Mouse (Mus musculus): ENCODE measurements around the gene Lnx1.

Gene Lnx1

DNA sequence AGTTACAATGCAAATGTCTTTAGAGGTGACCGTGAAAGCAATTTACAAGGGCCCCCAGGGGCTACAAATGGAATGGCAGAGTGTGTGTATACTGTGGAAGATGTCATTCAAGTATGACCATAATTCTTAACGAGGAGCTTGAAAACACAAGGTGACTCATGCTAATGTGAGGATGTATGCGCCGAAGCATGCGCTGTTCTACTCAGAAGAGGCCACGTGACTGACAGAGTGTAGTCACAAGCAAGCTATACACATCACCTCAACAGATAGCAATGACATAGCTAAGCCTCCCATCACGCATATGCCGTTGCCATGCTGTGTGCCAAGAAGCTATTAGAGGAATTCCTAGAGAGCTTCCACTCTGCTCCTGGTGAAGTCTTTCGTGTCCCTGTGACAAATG is 5.2 kb downstream of the Lnx1 start:
- 75% methylated on average over 9 of the region's 9 CpGs for WGBS

DNA sequence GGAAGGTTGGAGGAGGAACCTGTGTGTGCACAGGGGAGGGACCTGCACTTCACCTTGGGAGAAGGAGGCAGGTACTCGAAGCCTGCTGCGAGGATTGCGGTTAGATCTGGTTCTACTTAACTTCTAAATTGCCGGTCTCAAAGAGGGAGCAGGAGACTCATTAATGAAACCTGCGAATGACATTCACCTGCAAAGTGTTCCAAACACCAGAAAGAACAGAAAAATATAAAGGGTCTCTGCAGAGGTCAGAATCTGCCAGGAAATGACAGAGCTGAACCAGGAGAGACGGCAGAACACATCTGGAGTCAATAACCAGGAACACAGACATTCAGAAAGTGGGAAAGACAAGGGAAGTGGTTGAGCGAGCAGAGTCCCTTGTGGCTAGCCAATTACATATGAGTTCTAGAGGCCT is 8.3 kb downstream of the Lnx1 start:
- WGBS = 87% methylated on average over 7 of the region's 7 CpGs

DNA sequence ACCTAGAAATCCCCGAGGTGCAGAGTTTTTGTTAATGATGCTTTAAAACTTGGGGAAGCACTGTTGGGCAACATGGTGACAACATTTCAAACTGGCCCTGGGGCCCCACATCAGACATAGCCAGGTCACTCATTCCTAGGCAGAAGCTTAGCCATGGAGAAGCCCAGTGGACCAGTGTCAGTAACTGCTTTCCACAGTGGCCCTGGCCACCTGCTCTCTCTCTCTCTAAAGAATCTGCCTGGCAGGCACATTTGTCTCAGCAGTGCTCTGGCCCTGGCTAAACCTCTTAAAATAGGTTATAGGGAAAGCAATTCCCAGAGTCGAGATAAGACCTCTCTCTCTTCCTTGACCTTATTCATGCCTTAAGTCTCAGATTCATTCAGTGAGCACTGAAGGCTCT is 8.9 kb downstream of the Lnx1 start:
- 84% methylated on average over 2 of the region's 2 CpGs for WGBS

DNA sequence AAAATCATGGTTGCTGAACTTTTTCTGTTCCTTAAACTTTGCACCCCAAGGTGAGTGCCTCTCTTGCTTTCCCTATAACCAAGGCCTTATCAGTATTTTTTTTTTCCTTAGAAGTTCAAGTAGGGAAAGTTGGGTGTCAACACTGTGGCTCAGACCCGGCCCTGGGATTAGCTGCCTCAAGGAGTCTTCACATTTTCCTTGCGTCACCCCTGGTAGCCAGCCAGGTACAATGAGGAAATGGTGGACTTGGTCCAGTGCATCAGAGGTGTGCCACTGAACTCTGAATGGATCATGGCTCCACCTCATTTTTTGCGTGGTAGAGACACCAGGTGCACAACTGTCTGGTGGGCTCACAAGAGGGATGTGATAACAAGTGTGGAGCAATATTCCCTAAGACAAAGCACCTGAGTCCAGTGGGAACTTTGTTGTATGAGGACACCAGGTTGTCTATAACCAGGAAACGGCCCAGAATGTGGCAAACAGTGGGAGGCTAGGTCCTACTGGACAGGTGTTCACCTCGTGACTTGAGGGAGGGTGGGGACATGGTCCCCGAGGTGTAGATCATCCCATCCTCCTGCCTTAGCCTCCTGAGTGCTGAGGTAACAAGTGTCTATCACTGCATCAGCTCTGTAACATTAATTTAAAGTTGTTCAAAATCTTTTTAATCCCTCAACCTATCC is 10.2 kb downstream of the Lnx1 start:
- WGBS = 88% methylated on average over 6 of the region's 6 CpGs

DNA sequence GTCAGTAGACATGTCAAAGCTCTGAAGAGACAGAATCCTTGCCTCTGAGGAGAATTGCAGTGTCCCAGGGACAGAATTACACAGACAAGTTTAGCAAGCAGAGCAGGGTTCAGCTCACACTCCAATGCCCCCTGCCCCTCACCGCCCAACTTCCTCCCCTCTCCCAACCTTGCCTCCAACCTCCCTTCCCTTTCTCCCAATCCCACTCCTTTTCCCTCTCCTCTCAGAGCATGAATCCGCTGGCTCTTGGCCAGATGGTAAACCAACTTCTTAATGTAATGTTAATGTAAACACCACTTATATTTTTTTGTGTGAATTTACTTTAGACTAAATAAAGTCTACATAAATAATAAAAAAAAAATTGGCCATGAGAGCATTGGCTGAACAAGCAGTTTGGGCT is 13.9 kb downstream of the Lnx1 start:
- WGBS = 93% methylated on average over 2 of the region's 2 CpGs

DNA sequence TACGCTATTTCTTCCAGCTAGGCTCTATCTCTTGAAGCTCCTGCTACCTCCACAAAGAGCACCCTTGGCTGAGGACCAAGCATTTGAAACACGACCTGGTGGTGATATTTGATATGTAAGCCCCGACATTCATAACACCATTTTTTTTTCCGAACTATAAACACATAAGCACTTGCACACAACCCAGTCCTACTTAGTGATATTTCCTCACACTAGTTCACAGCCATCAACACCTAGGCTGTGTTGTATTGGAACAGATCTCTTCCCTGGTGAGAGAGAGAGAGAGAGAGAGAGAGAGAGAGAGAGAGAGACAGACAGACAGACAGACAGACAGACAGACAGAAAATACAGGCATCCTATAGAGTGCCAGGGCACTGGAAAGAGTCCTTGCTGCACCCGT is 17.8 kb downstream of the Lnx1 start:
- WGBS = 79% methylated on average over 5 of the region's 5 CpGs

DNA sequence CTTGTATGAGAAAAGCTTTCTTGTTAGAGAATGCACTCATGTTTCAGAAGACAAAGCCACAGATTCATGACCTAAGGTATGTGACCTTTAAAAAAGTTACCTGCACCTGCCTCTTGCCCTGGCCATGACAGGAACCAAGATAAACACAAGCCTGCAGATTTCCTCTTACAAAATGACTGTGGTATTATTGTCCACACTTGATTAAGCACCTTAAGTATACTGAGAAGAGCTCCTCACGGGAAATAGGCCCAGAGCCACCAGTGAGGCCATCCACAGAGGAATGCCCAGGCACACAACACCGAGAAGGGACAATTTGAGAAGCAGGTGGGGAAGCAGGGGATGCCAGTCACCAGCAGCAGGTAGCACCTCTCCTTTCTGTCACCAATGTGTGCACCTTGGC is 18.9 kb downstream of the Lnx1 start:
- WGBS = 91% methylated on average over 2 of the region's 2 CpGs

DNA sequence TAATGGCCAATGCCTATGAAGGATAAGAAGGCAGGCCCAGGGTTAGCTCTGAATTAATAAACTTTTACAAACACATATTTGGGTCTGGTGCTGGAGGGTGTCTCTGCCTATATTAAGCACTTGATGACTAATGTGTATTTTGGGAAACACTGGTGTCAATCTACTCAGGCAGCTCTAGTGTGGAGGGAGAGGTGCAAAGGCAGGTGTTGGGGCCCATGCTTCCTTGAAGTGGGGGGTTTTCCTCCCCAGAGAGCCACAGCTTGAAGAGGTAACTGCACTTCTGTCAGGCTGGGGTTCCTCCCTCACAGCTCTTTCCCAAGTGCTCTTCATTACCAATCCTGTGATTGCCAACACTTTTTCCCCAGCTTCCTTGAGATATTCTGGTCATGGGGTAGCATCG is 20.0 kb downstream of the Lnx1 start:
- 96% methylated on average over 1 of the region's 1 CpGs for WGBS

DNA sequence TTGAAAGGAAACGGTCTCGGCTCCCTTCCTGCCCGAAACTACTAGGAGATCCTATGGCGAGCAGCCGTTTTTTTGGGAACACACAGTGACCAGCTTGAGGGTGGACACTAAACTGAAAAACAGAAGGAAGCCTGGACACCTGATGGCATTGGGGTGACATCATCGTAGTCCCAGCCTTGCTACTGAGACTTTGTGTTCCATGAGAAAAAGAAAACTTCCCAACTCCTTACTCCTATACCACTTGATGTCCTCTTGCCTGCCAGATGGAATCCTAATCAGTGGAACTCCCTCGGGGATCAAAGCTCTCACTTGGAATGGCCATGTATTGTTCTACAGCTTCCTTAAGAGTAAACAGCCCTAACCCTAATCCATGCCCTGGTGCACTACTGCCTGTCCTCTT is 23.1 kb downstream of the Lnx1 start:
- WGBS = 80% methylated on average over 7 of the region's 7 CpGs

DNA sequence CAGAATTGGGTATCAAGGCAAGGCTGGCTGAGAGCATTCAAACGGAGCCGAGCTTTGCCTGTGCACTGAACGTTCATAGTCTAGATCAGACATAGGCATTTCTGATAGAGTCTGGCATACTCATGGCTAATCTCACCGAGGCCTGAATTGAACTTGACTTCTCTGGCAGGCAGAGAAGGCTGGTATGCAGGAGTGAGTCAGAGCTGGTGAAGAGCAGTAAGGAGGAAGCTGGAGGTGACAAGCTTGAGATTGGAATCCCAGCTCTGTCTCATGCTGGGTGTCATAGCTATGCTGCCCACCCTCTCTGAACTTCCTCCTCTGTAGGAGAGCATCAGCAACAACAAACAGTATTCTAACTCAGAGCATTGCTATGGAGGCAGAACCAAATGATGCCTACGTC is 24.0 kb downstream of the Lnx1 start:
- 76% methylated on average over 5 of the region's 5 CpGs for WGBS

DNA sequence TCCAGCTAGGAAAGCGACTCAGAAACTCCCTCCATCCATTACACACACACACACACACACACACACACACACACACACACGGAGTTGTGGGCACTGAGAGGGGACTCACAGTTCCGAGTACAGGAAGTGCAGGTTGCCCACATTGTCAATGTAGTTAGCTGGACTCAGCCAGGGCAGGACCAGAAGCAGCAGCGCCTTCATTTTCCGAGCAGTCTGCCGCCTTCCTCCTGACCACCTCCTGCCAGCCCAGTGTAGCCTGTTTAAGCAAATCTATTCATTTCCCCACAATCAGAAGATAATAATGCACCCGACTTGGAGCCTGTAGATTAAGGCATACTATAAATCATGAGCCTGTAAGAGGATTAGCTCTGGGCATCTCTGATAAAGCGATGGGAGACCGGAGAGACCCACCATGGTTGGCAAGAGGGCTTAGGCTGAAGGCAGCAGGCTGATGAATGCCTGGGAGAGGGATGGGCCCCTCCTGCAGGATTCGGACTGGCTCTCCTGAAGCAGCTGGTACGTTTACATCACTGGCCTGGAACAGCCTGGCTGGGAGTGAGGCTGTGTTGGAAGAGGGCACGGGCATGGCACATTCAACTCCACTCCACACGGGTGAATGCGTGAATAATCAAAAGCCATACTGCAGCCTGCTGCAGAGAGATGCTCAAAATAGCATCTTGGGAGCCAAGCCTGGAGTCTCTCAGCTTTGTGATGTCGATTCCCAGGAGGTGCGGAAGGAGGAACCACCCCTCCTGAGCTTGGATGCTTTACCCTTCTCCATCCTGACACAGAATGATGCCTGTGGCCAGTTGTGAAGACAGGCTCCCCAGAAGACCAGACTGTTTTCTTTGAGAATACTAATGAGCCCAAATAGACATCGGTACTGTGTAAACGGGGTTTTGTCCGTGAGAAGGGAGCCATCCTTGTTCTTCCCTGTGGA is 25.0 kb downstream of the Lnx1 start:
- 26% methylated on average over 19 of the region's 19 CpGs for WGBS

DNA sequence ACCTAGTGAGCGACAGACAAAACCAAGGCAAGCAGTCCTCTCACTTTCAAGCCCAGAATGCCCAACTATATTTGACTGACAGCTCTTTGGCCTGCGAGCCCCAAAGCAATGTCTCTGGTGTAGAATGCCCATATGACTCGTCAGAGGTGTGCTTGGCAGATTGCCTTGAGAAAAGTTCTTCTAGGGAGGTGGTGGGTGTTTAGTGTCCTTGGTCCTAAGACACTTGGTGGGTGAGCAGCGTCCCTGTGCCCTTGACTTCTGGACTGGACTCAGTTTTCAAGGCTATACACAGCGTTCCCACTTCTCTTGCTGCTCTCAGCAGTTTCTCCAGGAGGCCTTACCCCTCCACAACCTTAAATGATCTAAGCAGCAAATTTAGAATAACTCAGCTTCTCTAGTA is 30.2 kb downstream of the Lnx1 start:
- WGBS = 83% methylated on average over 5 of the region's 5 CpGs

DNA sequence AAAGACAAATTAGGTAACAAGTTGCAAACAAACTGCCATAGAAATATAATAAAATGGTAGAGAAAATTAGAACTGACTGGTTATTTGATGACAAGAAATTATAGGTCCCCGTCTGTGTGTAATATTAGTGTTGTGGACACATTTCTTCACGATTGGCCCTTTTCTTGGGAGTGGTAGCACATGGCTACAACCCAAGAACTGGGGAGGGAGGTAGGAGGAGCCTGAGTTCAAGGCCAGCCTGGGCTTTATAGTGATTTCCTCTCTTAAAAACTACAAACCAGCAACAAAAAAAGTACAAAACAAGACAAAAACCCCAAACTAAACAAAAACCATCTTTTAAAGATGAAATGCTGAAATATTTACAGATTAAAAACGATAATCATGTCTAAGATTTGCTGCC is 31.8 kb downstream of the Lnx1 start:
- 82% methylated on average over 3 of the region's 3 CpGs for WGBS

DNA sequence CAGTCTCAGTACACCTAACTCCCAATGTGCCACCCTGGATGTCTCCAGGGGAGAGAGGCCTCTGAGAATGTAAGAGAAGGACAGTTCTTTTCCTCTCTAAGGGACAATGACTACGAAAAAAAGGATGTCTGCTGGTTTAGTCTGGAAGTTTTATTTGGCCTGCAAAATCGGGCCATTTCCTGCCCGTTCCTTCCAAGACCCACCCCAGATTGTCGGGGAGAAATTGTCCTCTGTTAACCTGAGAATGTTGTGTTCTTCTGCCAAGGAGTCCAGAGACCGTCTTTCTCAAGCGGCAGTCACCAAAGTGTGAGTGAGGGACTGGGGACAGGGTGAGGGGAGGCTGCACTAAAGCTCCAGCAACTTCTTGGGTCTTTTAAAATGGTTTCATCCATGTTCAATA is 32.8 kb downstream of the Lnx1 start:
- 74% methylated on average over 6 of the region's 6 CpGs for WGBS

DNA sequence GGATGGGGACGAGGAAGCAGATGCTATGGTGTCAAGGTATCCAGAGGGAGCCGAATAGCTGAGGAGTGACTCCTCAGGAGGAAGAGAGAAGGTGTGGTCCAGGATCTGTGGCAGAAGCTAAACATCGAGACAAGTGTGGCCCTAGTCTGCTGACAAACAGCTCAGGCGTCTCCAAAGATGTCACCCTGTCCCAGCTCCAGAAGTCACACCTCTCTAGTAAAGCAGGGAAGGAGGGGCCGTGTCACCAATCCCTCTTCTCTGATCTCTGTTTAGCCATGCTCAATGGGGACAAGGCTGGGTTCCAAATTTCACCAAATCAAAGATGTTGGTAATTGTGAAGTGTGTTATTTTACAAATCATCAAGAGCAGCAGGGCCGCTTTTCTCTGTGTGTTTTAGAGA is 33.8 kb downstream of the Lnx1 start:
- 82% methylated on average over 6 of the region's 6 CpGs for WGBS

DNA sequence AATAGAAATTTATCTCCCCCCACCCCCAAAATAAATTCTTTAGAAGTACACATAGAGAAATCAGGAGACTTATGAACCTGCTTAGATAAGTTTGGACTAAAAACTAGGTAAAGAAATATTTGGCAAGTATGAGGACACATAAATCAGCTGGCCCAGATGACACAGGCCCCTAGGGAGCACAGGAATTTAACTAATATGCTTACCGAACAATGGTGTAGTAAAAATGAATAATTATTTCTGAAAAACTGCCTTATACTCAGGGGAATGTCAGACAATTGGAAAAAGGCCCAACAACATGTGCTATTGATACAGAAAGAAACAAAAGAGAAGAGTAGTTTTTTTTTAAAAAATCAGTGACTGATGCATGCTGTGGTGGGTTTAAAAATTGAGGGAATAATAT is 40.1 kb downstream of the Lnx1 start:
- WGBS = 70% methylated on average over 1 of the region's 1 CpGs

DNA sequence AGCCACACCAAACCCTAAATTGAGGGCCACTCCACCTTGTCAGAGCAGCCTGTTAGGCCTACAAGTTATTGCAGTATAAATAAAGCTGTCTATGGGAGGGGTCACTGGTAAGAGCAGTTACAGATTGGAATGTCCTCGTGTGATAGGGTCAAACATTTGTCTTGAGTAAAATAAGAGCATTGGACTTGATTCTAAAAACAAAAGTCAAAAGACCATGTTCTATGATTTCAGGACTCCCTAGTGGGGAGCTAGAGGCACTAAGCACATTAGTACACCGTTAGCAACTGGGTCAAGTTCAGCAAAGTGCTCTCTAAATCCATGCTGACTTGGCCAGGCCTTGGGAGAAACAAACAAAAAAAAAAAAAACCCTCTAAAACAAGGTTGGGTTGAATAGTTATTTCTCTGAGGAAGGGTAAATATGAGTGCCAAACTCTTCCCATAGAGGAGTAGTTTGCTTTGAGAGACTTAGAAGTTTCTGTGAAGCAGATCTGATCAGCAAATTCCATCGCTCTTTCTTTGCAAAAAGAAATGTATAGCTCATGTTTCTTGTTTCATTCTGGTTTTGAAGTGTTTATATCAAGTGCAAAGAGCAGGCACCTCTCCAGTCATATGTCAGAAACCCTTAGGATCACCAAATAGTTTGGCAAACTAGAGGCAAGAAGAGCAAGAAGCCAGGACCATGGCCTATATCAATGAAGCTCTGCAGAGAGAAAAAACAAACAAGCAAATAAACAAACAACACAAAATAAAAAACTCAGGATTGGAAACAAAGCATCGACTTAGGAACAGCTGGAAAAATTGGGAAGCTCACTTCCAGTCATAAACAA is 40.8 kb downstream of the Lnx1 start:
- 81% methylated on average over 4 of the region's 4 CpGs for WGBS

DNA sequence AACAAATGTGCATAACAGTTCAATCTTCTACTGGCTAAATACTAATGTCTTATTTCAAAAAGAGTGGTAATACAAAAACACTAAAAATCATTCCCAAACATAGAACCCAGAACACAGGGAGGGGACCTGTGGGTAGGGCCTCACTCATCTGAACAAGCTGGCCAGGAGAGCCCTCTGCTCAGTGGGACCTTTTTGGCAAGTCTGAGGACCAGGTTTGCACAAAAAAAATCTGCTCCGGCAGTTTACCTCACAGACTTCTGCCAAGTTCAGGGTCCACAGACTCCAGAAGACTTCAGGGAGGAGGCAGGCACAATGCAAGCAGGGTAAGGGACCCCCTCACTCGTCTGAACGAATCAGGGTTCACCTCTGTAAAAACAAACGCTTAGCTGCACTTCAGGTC is 42.9 kb downstream of the Lnx1 start:
- 90% methylated on average over 4 of the region's 4 CpGs for WGBS

DNA sequence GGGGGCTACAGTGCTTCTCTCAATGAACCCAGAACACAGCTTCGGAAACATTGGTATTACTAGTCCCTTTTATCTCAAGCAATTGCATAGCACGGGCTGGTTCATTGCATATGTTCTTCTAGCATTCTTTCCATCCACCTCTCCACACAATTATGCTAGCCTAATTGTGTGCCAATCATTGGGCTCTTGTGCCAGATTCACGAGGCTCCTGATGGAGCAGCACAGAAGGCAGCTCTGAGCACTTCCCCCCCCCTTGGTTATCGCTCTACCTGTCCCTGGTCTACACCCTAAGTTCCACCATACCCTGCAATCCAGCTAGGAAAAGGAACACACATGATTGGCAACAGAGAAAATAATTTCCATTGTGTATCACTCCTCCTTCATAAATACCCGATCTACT is 43.4 kb downstream of the Lnx1 start:
- WGBS = 83% methylated on average over 5 of the region's 5 CpGs

DNA sequence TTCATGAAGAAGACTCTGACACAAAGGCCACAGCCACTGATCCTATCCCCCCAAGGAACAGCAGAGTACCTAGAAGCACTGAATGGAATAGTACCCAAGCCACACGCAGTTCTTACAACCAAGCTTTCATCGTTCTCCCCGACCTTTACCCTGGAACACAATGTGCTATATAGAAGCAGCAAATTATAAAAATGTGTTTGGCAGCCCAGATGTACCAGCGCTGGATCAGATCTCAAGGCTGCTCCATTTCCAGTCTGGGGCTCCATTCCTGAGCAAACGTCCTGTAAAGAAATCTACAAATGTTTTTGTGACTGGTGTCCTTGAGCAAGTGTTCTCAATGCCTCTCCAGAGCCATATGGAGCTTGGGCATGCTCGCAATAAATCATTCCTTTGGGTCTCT is 44.8 kb downstream of the Lnx1 start:
- 90% methylated on average over 6 of the region's 6 CpGs for WGBS

DNA sequence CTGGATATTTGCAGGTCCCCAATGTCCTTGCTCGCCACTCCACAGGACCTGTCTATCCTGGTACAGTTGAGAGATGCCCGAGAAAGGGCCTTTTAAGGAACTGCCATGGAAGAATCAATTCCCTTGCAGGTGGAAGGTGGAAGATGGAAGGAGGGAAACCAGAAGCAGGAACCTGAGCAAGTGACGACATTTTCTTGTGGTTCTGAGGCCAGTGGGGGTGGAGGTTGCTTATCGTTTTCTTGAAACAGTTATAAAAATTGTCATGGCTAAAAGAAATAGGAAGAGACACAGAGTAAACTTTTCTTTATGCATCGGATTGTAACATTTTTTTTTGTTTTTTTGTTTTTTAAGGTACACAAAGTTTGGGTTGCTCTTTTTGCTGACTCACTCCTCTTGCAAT is 46.3 kb downstream of the Lnx1 start:
- 91% methylated on average over 5 of the region's 5 CpGs for WGBS

DNA sequence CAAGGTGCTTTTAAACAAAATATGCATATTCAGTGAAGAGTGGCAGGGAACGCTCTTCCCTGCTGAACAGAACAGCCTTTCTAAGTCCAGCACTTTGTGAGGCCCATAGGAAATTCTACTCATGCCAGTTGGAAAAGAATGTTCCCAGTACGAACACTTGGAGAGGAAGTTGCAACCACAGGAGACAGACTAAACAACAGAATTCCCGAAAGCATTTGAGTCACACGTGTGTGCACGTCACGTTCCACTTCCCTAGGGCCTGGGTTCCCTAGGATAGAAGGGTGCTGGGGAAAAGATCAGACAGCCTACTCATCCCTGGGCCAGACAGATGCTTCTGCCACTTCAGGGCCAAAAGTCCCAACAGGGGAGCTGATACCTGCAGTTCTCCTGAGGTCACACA is 48.2 kb downstream of the Lnx1 start:
- 60% methylated on average over 6 of the region's 6 CpGs for WGBS
